Mouse (Mus musculus) retina, embryonic 14.5 days (tissue): ENCODE measurements at regions not wholly inside any gene's neighbourhood (a gene's known extent, or its start where the extent isn't known, plus 50 kb on each side); places are given as distances from the start of the nearest gene placed in this dataset.

Source experiments
- DNase-seq: peaks from one replicate; pipeline ENCODE4 v3.0.0-alpha.2; 2015; ENCODE audit warnings: low spot score

DNA sequence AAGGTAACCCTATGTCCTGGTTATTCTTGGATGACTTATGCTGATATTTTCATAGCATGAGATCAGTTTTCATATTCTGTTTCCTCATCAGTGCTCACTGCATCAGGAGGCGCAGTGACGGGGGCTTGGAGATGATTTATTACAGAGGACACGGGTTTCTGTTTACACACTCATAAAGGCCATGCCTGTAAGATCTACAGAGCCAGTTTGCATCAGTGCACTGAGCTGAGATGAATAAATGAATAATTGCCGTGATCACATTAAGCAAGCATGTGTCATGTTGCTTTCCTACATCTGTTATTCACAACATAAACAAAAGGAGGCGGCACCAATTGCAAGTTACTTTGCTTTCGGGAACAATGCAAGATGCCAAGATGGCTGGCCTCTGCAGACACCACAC is 271.6 kb downstream of the Rnf144a start:
- peak; percentile 10 for DNase-seq

- no peak for DNase-seq
Observed at GRCm38 (mm10) chr12:26130811-26131210, 284.2 kb downstream of the Rnf144a start.

DNA sequence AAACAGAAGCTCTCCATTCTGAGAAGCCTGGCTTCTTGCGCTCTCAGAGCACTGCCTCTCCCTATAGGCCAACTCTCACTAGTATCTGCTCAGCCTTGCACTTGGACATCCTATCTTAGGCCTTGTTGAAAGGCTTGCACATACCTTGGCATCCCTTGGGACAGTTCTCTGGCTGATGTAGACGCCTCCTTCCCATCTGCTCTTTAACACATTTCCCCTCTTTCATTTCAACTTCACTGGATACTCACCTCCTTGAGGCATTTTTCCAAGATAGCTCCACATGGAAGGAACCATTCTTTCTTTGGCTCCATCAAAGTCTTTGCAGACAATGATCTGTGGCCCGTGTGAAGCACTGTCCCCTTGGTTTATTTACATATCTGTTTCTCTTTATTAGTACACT is 285.0 kb downstream of the Rnf144a start:
- DNase-seq: no peak

DNA sequence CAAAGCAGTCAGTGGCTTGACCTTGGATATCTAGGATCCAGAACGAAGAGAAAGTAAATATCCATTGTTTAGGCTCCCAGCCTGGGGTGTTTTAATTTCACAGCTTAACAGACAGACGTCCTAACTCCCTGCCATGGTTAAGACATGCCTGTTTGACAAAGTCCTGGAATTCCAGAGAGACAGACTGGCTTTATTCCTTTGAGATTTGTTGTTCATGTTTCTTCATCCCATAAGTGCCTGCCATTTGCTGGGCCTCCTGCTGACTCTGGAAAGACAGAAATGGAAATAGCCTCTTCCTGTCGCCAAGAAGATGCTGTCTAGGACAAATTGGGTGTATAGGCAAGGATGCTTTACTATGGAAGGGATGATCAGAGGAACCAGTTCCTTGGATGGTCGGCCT is 285.5 kb downstream of the Rnf144a start:
- no peak for DNase-seq

GRCm38 (mm10) chr12:26128851-26129250 is 286.2 kb downstream of the Rnf144a start:
- no peak for DNase-seq

- no peak for DNase-seq
Observed at GRCm38 (mm10) chr12:26126260-26126659, 288.8 kb downstream of the Rnf144a start.

GRCm38 (mm10) chr12:26124211-26124610 is 290.8 kb downstream of the Rnf144a start:
- no peak for DNase-seq

DNA sequence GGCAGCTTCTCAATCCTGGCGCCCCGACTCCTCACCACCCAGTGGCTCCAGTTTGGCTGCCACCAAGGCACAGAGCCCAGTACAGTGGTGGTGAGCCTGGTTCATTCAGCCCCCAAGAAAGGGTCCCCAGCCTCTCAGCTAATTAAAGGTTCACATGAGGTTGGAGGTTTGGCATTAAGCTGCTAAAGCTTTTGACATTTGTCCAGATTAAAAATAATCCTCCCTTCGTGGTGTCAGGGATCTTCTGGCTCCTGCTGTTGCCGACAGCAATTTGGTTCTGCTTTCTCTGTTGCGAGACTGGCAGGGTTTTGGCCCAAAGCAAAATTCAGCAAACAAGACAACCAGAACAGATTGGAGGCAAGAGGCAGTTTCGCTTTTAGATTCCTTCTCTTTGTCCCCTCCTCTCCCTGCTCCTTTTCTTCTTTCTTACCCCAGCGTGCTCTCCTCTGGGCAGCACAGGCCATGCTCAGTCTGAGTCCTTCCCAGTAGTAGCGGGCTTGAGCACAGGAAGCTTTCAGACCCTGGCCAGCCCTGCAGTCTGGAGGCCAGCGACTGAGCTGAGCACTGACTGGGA is 299.6 kb downstream of the Rnf144a start:
- DNase-seq: peak; percentile 26

GRCm38 (mm10) chr12:26112166-26113019 is 302.7 kb downstream of the Rnf144a start:
- no peak for DNase-seq

- DNase-seq: no peak
Observed at GRCm38 (mm10) chr12:26109866-26110265, 305.2 kb downstream of the Rnf144a start.

GRCm38 (mm10) chr12:26104372-26104771 is 310.7 kb downstream of the Rnf144a start:
- DNase-seq: no peak

DNA sequence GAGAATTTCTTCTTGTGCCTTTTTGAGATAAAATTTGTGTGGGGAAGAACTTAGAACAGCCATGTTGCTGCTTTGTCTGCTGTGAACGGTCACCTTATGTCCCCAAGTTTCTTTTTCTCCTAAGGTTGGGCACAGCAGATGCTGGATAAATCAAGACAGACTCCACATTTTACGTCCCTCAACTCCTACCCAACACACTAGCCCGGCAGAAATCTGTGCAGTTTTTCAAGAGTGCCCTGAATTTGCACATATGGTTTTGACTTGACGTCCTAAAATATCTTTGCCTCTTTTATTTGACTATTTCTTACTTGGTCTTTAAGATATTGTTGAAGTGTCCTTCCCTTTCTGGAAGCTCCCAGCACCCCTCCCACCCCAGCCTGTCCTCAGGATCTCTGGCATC is 312.7 kb downstream of the Rnf144a start:
- no peak for DNase-seq

DNA sequence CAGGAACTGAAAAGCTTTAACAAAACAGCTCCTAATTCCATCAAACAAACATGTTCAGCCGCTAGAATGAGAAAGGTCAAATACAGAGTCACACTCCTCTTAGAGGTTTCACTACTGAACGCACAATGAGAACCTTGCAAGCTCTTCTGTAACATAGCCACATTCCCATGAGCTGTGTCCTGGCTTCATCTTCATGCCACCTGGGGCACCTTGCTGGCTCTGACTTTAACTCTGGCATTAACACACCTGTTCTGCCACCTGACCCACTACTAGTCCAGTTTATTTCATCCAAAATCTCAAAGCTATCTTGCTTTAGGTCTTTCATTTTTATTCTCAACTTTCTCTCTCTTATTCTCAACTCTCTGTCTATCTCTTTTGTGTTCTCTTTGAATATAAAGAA is 314.9 kb downstream of the Rnf144a start:
- DNase-seq: no peak

DNA sequence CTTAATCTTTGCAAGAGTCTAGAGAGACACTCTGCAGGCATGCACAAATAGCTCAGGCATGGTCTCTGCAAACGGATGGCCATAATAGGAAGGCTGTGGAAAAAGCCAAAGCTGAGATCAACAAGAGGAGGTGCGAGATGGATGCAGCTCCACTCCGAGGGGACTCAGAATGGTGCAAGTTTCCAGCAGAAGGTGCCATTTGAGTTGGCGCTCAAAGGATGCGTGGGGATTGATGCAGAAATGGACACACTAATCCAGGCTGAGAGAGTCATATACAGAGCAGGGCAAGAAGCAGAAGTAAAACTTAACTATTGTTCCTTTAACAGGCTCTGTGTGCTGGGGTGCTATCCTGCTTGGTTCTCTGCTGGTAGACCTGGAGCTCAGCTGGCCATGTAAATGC is 315.9 kb downstream of the Rnf144a start:
- DNase-seq: no peak

DNA sequence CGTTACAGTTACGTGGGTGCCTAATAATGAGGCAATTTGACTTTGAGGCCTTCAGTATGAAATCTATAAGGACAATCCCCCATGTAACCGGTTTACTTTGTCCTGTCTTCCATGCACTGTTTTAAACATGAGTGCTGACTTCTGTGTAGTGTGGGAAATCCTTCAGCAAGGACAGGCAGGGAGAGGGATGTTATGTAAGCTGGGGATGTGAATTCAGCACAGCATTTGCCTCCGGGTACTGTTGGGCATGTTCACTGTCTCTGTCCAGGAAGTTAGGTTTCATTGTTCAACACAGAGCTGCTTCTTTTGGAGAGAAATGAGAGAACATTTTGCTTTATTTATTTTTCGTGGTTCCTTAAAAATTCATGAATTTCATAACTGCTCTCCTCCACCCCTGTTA is 322.7 kb downstream of the Rnf144a start:
- DNase-seq: no peak

GRCm38 (mm10) chr12:26091865-26092264 is 323.2 kb downstream of the Rnf144a start:
- no peak for DNase-seq

GRCm38 (mm10) chr12:26088389-26088788 is 326.7 kb downstream of the Rnf144a start:
- no peak for DNase-seq

GRCm38 (mm10) chr12:26086923-26087322 is 328.1 kb downstream of the Rnf144a start:
- no peak for DNase-seq

GRCm38 (mm10) chr12:26086414-26086813 is 328.6 kb downstream of the Rnf144a start:
- DNase-seq: no peak

DNA sequence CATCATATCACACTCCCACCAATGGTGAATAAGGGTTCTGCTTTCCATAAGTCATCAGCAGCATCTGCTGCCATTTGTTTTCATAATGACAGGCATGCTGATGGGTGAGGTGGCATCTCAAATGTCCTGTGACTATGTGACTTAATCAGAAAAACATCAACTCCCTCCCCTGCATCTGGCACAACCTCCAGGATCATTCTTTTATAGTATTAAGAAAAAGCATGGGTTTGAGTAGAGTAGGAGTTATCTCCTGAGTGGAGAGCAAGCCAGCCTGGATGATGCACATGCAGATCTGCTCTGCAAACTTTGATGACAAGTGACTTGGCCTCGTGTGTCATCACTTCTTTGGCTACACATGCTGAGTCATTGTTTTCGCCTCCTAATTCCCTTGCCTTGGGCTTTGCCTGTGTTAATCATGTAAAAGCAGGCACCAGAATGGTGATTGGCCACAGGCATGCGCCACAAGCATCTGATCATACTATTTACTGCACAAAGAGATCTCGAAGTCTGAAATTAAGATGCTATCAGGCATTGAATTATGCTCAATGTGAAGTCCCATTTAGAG is 335.9 kb downstream of the Rnf144a start:
- no peak for DNase-seq

GRCm38 (mm10) chr12:26075638-26076254 is 339.3 kb downstream of the Rnf144a start:
- DNase-seq: peak; percentile 67

- DNase-seq: no peak
Observed at GRCm38 (mm10) chr12:26072180-26072579, 342.9 kb downstream of the Rnf144a start.

GRCm38 (mm10) chr12:26071610-26072009 is 343.4 kb downstream of the Rnf144a start:
- peak; percentile 90 for DNase-seq
